Mouse (Mus musculus): ENCODE results near the gene Mylk2.

DNA sequence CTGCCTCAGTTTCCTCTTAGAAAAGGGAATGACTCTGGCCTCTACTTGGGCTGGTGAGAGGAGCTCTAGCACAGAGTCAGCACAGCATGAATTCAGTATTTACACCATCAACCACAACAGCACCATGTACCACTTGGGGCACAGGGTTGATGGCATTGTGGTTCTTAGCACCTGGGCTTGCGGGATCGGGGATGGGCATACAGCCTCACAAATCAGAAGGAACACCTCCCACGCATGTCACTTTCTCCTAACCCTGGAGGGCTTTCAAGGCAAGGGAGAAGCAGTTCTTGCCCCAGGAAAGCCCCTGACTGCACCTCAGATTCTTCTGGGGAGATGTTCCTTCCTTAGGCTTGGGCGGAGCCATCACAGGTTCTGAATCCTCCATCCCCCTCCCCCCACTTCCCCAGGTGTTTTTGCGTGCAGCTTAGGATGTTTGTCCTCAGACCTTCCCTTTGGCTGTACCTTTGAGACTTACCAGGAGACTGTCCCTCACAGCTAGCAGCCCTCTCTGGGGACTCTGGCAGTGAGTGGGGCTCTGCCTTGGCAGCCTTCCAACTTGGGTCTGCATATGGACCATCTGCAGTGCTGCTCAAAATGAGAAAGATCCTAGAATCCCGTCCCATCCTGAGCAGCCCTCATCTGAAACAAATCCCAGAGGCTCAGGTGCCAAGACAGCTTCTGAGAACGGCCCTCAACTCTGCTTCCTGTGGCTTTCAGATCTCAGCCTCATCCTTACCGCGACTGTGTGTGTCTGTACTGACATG is 4.7 kb upstream of the Mylk2 start:
- no peak for TF ChIP-seq TAL1 (IDR thresholded peaks at IDR 0.05; ENCODE audit: low read length)
- no peak for TF ChIP-seq GATA1 (IDR thresholded peaks at IDR 0.05; ENCODE audit: low read length)
